Mouse (Mus musculus): Measurements from ENCODE around the gene Foxn1. TPM values are rescaled to one million over a fixed set of nuclear protein-coding genes. Genes with fewer than 3 reads are reported as not detected.
A peak's percentile ranks its signal among the peaks of the same experiment; 100 is the strongest.

Foxn1 gene
- polyA plus RNA-seq (2014; fragmentation: Nextera tagmentation; extraction: Ambion mirVana): not detected in 2 replicates

GRCm38 (mm10) chr11:78386508-78387043 is at the start of gene Foxn1:
Gene Foxn1, minus strand, starts transcription at chr11:78386558.
- no peaks in the 10 kb centered on the region for H3K4me1 ChIP-seq (replicated peaks; ENCODE audit: control insufficient read depth, insufficient read depth, low read length)
- peak; percentile 42 for DNase-seq (ENCODE audit: low spot score)
- WGBS: 81% methylated on average over 14 of the region's 14 CpGs
- no peak within 1 kb of the TSS for H3K27ac ChIP-seq (ENCODE audit: low read depth, low read length)
- no peak within 1 kb of the TSS for H3K4me2 ChIP-seq (ENCODE audit: low read depth, low read length, severe bottlenecking)
- no peaks in the 10 kb centered on the region for H3K27me3 ChIP-seq (ENCODE audit: control insufficient read depth, insufficient read depth, low read length)
- H3K9me3 ChIP-seq (ENCODE audit: control insufficient read depth, low read length): no peaks in the 10 kb centered on the region
- H3K9ac ChIP-seq (ENCODE audit: low read length): no peak within 1 kb of the TSS
- no peak within 1 kb of the TSS for H3K4me3 ChIP-seq (ENCODE audit: low read depth, low read length)
- ATAC-seq (replicated peaks; ENCODE audit: low FRiP score): no peak
- H3K36me3 ChIP-seq (ENCODE audit: control insufficient read depth, insufficient read depth, low read length): no peaks in the 10 kb centered on the region

GRCm38 (mm10) chr11:78435776-78436349 is 49.5 kb upstream of the Foxn1 start:
- Histone ChIP-seq H3K9me3 (ENCODE audit: control insufficient read depth, low read length) (no peaks in the 10 kb centered on the region), H3K4me1 (replicated peaks; ENCODE audit: control insufficient read depth, insufficient read depth, low read length) (peaks cover 5% of the 10 kb centered on the region; the same call in 1 of the 2 replicates), H3K27ac (ENCODE audit: low read depth, low read length) (no peak overlapping the region), H3K4me3 (ENCODE audit: low read depth, low read length) (no peak overlapping the region), H3K36me3 (ENCODE audit: control insufficient read depth, insufficient read depth, low read length) (no peaks in the 10 kb centered on the region), H3K9ac (ENCODE audit: low read length) (no peak overlapping the region), H3K27me3 (ENCODE audit: control insufficient read depth, insufficient read depth, low read length) (no peaks in the 10 kb centered on the region), H3K4me2 (ENCODE audit: low read depth, low read length, severe bottlenecking) (peak overlapping the region; percentile 33)
- ATAC-seq (replicated peaks; ENCODE audit: low FRiP score) (no peak), DNase-seq (ENCODE audit: low spot score) (peak; percentile 89)
- 6% methylated on average over 19 of the region's 19 CpGs for WGBS

GRCm38 (mm10) chr11:78434052-78434451 is 47.7 kb upstream of the Foxn1 start:
- H3K9ac ChIP-seq (ENCODE audit: low read length): no peak overlapping the region
- no peaks in the 10 kb centered on the region for H3K36me3 ChIP-seq (ENCODE audit: control insufficient read depth, insufficient read depth, low read length)
- no peak overlapping the region for H3K4me2 ChIP-seq (ENCODE audit: low read depth, low read length, severe bottlenecking)
- H3K9me3 ChIP-seq (ENCODE audit: control insufficient read depth, low read length): no peaks in the 10 kb centered on the region
- H3K4me3 ChIP-seq (ENCODE audit: low read depth, low read length): no peak overlapping the region
- H3K27ac ChIP-seq (ENCODE audit: low read depth, low read length): no peak overlapping the region
- ATAC-seq (replicated peaks; ENCODE audit: low FRiP score): no peak
- peaks cover 5% of the 10 kb centered on the region; the same call in 1 of the 2 replicates for H3K4me1 ChIP-seq (replicated peaks; ENCODE audit: control insufficient read depth, insufficient read depth, low read length)
- 88% methylated on average over 4 of the region's 4 CpGs for WGBS
- H3K27me3 ChIP-seq (ENCODE audit: control insufficient read depth, insufficient read depth, low read length): no peaks in the 10 kb centered on the region
- no peak for DNase-seq (ENCODE audit: low spot score)

GRCm38 (mm10) chr11:78431176-78431575 is 44.8 kb upstream of the Foxn1 start:
- 91% methylated on average over 10 of the region's 10 CpGs for WGBS
- no peak overlapping the region for H3K4me2 ChIP-seq (ENCODE audit: low read depth, low read length, severe bottlenecking)
- no peak overlapping the region for H3K9ac ChIP-seq (ENCODE audit: low read length)
- DNase-seq (ENCODE audit: low spot score) (no peak), ATAC-seq (replicated peaks; ENCODE audit: low FRiP score) (no peak)
- no peaks in the 10 kb centered on the region for H3K27me3 ChIP-seq (ENCODE audit: control insufficient read depth, insufficient read depth, low read length)
- H3K9me3 ChIP-seq (ENCODE audit: control insufficient read depth, low read length): no peaks in the 10 kb centered on the region
- no peak overlapping the region for H3K4me3 ChIP-seq (ENCODE audit: low read depth, low read length)
- peaks cover 5% of the 10 kb centered on the region; the same call in 1 of the 2 replicates for H3K4me1 ChIP-seq (replicated peaks; ENCODE audit: control insufficient read depth, insufficient read depth, low read length)
- no peaks in the 10 kb centered on the region for H3K36me3 ChIP-seq (ENCODE audit: control insufficient read depth, insufficient read depth, low read length)
- H3K27ac ChIP-seq (ENCODE audit: low read depth, low read length): no peak overlapping the region

DNA sequence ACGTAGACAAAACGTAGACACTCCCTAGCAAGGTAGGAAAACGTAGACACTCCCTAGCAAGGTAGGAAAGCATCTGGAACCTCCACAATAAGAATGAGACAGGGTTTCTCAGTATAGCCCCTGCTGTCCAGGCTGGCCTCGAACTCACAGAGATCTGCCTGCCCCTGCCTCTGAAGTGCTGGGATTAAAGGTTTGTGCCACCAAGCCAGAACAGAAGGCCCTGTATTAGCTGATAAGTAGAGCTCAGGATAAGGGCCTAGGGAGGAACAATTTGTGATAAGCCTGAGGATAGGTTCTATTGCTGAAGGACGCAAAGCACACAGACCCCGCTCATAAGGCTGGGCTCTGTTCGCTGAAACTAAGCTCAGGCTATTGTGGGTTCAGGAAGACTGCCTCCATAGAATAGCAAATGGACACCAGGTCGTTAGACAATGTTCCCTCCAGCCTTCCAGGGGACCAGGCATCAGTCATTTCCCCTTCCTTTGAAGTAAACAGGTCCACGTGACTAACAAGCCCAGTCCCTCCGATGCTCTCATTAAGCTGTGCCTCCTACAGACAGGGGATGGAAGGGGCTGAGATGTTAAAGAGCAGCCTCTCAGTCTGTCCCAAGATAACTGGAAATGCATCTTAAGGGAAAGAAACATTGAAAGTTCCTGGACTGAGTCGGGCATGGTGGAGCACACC is 44.0 kb upstream of the Foxn1 start:
- no peak overlapping the region for H3K4me3 ChIP-seq (ENCODE audit: low read depth, low read length)
- no peaks in the 10 kb centered on the region for H3K9me3 ChIP-seq (ENCODE audit: control insufficient read depth, low read length)
- H3K27me3 ChIP-seq (ENCODE audit: control insufficient read depth, insufficient read depth, low read length): no peaks in the 10 kb centered on the region
- no peaks in the 10 kb centered on the region for H3K36me3 ChIP-seq (ENCODE audit: control insufficient read depth, insufficient read depth, low read length)
- no peak overlapping the region for H3K27ac ChIP-seq (ENCODE audit: low read depth, low read length)
- no peak overlapping the region for H3K9ac ChIP-seq (ENCODE audit: low read length)
- H3K4me2 ChIP-seq (ENCODE audit: low read depth, low read length, severe bottlenecking): no peak overlapping the region
- WGBS: 57% methylated on average over 11 of the region's 11 CpGs
- no peak for DNase-seq (ENCODE audit: low spot score)
- no peak for ATAC-seq (replicated peaks; ENCODE audit: low FRiP score)
- no peaks in the 10 kb centered on the region for H3K4me1 ChIP-seq (replicated peaks; ENCODE audit: control insufficient read depth, insufficient read depth, low read length)

DNA sequence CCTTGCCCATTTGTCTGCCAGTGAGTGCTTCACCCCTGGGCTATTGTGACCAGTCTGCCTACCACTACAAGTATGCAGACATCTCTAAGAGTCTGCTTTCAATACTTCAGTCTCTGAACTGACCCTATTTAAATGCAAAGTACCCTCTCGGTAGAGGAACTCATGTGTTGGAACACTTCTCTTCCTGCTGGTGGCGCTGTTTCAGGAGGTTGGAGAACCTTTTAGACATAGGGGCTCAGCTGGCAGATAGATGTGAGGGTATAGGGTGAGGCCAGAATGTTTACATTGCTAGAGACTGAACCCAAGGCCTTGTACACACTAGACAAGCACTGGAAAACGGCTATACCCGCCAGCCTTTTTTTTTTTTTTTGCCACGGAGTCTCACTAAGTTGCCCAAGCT is 42.0 kb upstream of the Foxn1 start:
- WGBS: 74% methylated on average over 5 of the region's 5 CpGs
- no peak overlapping the region for H3K4me3 ChIP-seq (ENCODE audit: low read depth, low read length)

DNA sequence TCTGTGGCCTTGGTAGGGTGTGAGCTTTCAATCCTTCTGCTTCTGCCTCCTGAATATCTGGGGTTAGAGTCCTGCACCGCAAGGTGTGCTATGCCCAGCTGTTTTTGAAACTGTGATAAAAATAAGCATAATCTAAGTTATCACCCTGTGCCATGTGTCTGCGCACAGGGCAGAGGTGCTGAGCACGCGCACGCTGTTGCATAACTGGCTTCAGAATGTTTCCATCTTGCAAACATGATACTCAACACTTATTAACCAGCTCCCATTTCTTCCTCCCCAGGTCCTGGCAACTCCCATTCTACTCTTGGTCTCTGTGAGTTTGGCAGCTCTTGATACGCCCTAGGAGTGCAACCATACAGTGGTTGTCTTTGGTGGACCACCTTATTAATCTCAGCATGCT is 41.3 kb upstream of the Foxn1 start:
- Histone ChIP-seq H3K9ac (ENCODE audit: low read length) (no peak overlapping the region), H3K27ac (ENCODE audit: low read depth, low read length) (no peak overlapping the region), H3K27me3 (ENCODE audit: control insufficient read depth, insufficient read depth, low read length) (no peaks in the 10 kb centered on the region), H3K36me3 (ENCODE audit: control insufficient read depth, insufficient read depth, low read length) (no peaks in the 10 kb centered on the region), H3K4me3 (ENCODE audit: low read depth, low read length) (no peak overlapping the region), H3K9me3 (ENCODE audit: control insufficient read depth, low read length) (no peaks in the 10 kb centered on the region), H3K4me2 (ENCODE audit: low read depth, low read length, severe bottlenecking) (no peak overlapping the region), H3K4me1 (replicated peaks; ENCODE audit: control insufficient read depth, insufficient read depth, low read length) (no peaks in the 10 kb centered on the region)
- DNase-seq (ENCODE audit: low spot score) (no peak), ATAC-seq (replicated peaks; ENCODE audit: low FRiP score) (no peak)
- 96% methylated on average over 6 of the region's 6 CpGs for WGBS

More for the DNA sequence above, 42.0 kb upstream of the Foxn1 start:
- Histone ChIP-seq H3K27ac (ENCODE audit: low read depth, low read length) (no peak overlapping the region), H3K4me2 (ENCODE audit: low read depth, low read length, severe bottlenecking) (no peak overlapping the region), H3K36me3 (ENCODE audit: control insufficient read depth, insufficient read depth, low read length) (no peaks in the 10 kb centered on the region), H3K27me3 (ENCODE audit: control insufficient read depth, insufficient read depth, low read length) (no peaks in the 10 kb centered on the region), H3K9ac (ENCODE audit: low read length) (no peak overlapping the region), H3K4me1 (replicated peaks; ENCODE audit: control insufficient read depth, insufficient read depth, low read length) (no peaks in the 10 kb centered on the region), H3K9me3 (ENCODE audit: control insufficient read depth, low read length) (no peaks in the 10 kb centered on the region)
- ATAC-seq (replicated peaks; ENCODE audit: low FRiP score) (no peak), DNase-seq (ENCODE audit: low spot score) (no peak)

- no peaks in the 10 kb centered on the region for H3K4me1 ChIP-seq (replicated peaks; ENCODE audit: control insufficient read depth, insufficient read depth, low read length)
- H3K4me2 ChIP-seq (ENCODE audit: low read depth, low read length, severe bottlenecking): no peak overlapping the region
- no peaks in the 10 kb centered on the region for H3K36me3 ChIP-seq (ENCODE audit: control insufficient read depth, insufficient read depth, low read length)
- H3K4me3 ChIP-seq (ENCODE audit: low read depth, low read length): no peak overlapping the region
- no peak for ATAC-seq (replicated peaks; ENCODE audit: low FRiP score)
- H3K27ac ChIP-seq (ENCODE audit: low read depth, low read length): no peak overlapping the region
- no peak overlapping the region for H3K9ac ChIP-seq (ENCODE audit: low read length)
- no peaks in the 10 kb centered on the region for H3K9me3 ChIP-seq (ENCODE audit: control insufficient read depth, low read length)
- WGBS: 79% methylated on average over 1 of the region's 1 CpGs
- H3K27me3 ChIP-seq (ENCODE audit: control insufficient read depth, insufficient read depth, low read length): no peaks in the 10 kb centered on the region
- no peak for DNase-seq (ENCODE audit: low spot score)
These were observed 39.2 kb upstream of the Foxn1 start for GRCm38 (mm10) chr11:78425572-78425971.

All from forebrain, embryonic 11.5 days (tissue).